Mouse (Mus musculus) kidney, adult 8-10 months (tissue): Measurements from ENCODE around the gene Cd59a.
"Not testable (repeated sequence)": the region's sequence is repeated elsewhere in the genome, so short reads cannot be mapped to it uniquely, and the experiment has no call there.

Experiments used
- DNase-seq, 2 experiments: peaks; one replicate each; pipeline ENCODE4 v3.0.0; 2022

Cd59a gene

GRCm38 (mm10) chr2:104095741-104096213, at the start of gene Cd59a:
Gene Cd59a, plus strand, starts transcription at chr2:104095801.
- peak; percentile 93 for DNase-seq

- no peak for DNase-seq
Observed at GRCm38 (mm10) chr2:104058381-104058780, 37.2 kb upstream of the Cd59a start.

- no peak for DNase-seq
Observed at GRCm38 (mm10) chr2:104058954-104059353, 36.6 kb upstream of the Cd59a start.

- no peak for DNase-seq
Observed at GRCm38 (mm10) chr2:104059786-104060185, 35.8 kb upstream of the Cd59a start.

GRCm38 (mm10) chr2:104060996-104061395, 34.6 kb upstream of the Cd59a start:
- DNase-seq = no peak

GRCm38 (mm10) chr2:104062665-104063064, 32.9 kb upstream of the Cd59a start:
- no peak for DNase-seq

GRCm38 (mm10) chr2:104064152-104064551, 31.4 kb upstream of the Cd59a start:
- no peak for DNase-seq

GRCm38 (mm10) chr2:104065526-104065925, 30.1 kb upstream of the Cd59a start, which contains the start of gene Gm10912:
Gene Gm10912, plus strand, starts transcription at chr2:104065826.
- DNase-seq = not testable (repeated sequence)

- DNase-seq = not testable (repeated sequence)
Observed at GRCm38 (mm10) chr2:104068450-104068849, 27.2 kb upstream of the Cd59a start, which contains the start of gene Gm10799. Gene Gm10799, minus strand, starts transcription at chr2:104068550.

GRCm38 (mm10) chr2:104069704-104070185, 25.9 kb upstream of the Cd59a start, which contains the start of gene Cd59b:
Gene Cd59b, plus strand, starts transcription at chr2:104069849.
- DNase-seq = peak; percentile 56 to 68

GRCm38 (mm10) chr2:104078285-104078684, 17.3 kb upstream of the Cd59a start:
- not testable (repeated sequence) for DNase-seq

- DNase-seq = not testable (repeated sequence)
Observed at GRCm38 (mm10) chr2:104081436-104082050, 14.1 kb upstream of the Cd59a start.

GRCm38 (mm10) chr2:104082474-104082873, 13.1 kb upstream of the Cd59a start:
- no peak for DNase-seq

- DNase-seq = not testable (repeated sequence)
Observed at GRCm38 (mm10) chr2:104084027-104084426, 11.6 kb upstream of the Cd59a start.

GRCm38 (mm10) chr2:104087562-104087961, 8.0 kb upstream of the Cd59a start:
- not testable (repeated sequence) for DNase-seq

GRCm38 (mm10) chr2:104093305-104093704, 2.3 kb upstream of the Cd59a start:
- DNase-seq = no peak

- DNase-seq = no peak
Observed at GRCm38 (mm10) chr2:104096256-104096655, 655 bp downstream of the Cd59a start.

GRCm38 (mm10) chr2:104096796-104097195, 1.2 kb downstream of the Cd59a start:
- not testable (repeated sequence) for DNase-seq

GRCm38 (mm10) chr2:104097396-104097795, 1.8 kb downstream of the Cd59a start:
- DNase-seq = not testable (repeated sequence)

GRCm38 (mm10) chr2:104098529-104099230, 3.1 kb downstream of the Cd59a start:
- DNase-seq = no peak

GRCm38 (mm10) chr2:104099231-104099585, 3.6 kb downstream of the Cd59a start:
- DNase-seq = no peak

GRCm38 (mm10) chr2:104099946-104100345, 4.3 kb downstream of the Cd59a start:
- no peak for DNase-seq

- DNase-seq = no peak
Observed at GRCm38 (mm10) chr2:104104800-104105199, 9.2 kb downstream of the Cd59a start.

GRCm38 (mm10) chr2:104109021-104109420, 13.4 kb downstream of the Cd59a start:
- DNase-seq = not testable (repeated sequence)
